Mouse (Mus musculus) liver, embryonic 15.5 days (tissue): ENCODE data around the gene Akt3. TPM values are rescaled to one million over a fixed set of nuclear protein-coding genes. Genes with fewer than 3 reads are reported as not detected.
A peak's percentile ranks its signal among the peaks of the same experiment; 100 is the strongest.

Source experiments
- ATAC-seq: fragments of 200-750 bp; cut with Nextera tagmentation; 2 replicates; pipeline ENCODE4 v1.8.0; 2017; ENCODE audit warnings: moderate number of reproducible peaks, mild to moderate bottlenecking, moderate library complexity; ENCODE audit not compliant: insufficient read depth
- H3K27ac ChIP-seq: fragments of 300-500 bp; sonication (generic); replicated peaks from 2 replicates; pipeline ENCODE4 v1.5.1; 2015; ENCODE audit warnings: mild to moderate bottlenecking, inconsistent platforms
- H3K27me3 ChIP-seq: fragments of 300-500 bp; sonication (generic); 2 replicates; pipeline ENCODE4 v1.6.1; 2015; ENCODE audit warnings: mild to moderate bottlenecking, inconsistent platforms
- H3K36me3 ChIP-seq: fragments of 300-500 bp; sonication (generic); replicated peaks from 2 replicates; pipeline ENCODE4 v1.6.1; 2015; ENCODE audit warnings: moderate library complexity, mild to moderate bottlenecking, inconsistent platforms
- H3K4me1 ChIP-seq: fragments of 300-500 bp; sonication (generic); replicated peaks from 2 replicates; pipeline ENCODE4 v1.6.1; 2015; ENCODE audit warnings: inconsistent platforms
- H3K4me2 ChIP-seq: fragments of 300-500 bp; sonication (generic); 2 replicates; pipeline ENCODE4 v1.6.1; 2015; ENCODE audit warnings: moderate library complexity, mild to moderate bottlenecking, inconsistent platforms
- H3K4me3 ChIP-seq: fragments of 300-500 bp; sonication (generic); replicated peaks from 2 replicates; pipeline ENCODE4 v1.5.1; 2015; ENCODE audit warnings: mild to moderate bottlenecking, inconsistent platforms
- H3K9ac ChIP-seq: fragments of 300-500 bp; sonication (generic); 2 replicates; pipeline ENCODE4 v1.6.1; 2015; ENCODE audit warnings: moderate library complexity, mild to moderate bottlenecking, inconsistent platforms
- H3K9me3 ChIP-seq: fragments of 300-500 bp; sonication (generic); replicated peaks from 2 replicates; pipeline ENCODE4 v1.6.1; 2016; ENCODE audit warnings: inconsistent platforms
- WGBS: fragments of 180-500 bp; shearing (Covaris S2); methylation state at CpG from one replicate; pipeline ENCODE4 v1.1.7; 2015; ENCODE audit warnings: mixed read lengths; ENCODE audit not compliant: insufficient replicate concordance; 5-methylcytosine and 5-hydroxymethylcytosine counted together
- polyA plus RNA-seq: library from polyadenylated mRNA; unstranded; fragments of >200 nt; fragmentation: Nextera tagmentation; extraction: Ambion mirVana; gene quantifications from 2 replicates; pipeline ENCODE4 v1.2.1, GENCODE M21; 2015

Akt3 gene
- polyA plus RNA-seq, 1 experiment from 2014 or later: 0.48 TPM

DNA sequence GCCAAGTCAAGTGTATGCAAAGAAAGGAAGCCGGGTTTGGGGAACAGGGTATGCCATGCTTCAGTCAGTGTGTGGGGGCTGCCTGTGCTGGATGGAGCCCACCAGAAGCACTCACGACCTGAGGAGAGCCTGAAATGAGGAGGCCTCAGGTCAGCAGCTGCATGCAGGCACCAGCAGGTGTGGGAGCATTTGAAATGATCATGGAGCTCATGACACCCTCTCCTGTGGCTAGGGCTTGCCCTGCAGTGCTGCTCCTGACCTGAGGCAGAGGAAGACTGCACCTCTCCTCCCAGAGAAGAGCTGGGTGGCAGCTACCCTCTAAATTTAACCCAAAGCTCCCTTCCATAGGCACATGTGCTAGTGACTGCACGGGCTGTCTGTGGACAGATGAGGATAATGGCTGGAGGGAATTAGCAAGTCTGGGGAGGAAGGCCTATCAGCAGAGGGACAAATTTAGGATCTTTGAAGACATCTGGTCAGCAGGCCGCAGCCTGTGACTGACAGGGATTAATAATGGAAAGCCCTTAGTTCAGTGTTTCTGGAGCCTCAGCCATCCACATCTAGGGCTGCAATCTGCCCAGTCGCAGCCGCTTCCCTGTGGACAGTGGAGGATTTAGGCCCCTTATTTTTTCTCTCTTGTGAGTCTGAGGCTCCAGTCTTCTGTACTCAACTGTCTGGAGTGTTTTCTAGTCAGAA lies 247.2 kb downstream of the Akt3 start:
- Histone ChIP-seq H3K9ac (no peak overlapping the region), H3K27ac (no peak overlapping the region), H3K4me1 (no peaks in the 10 kb centered on the region), H3K4me2 (no peak overlapping the region), H3K36me3 (no peaks in the 10 kb centered on the region), H3K27me3 (no peaks in the 10 kb centered on the region), H3K9me3 (no peaks in the 10 kb centered on the region), H3K4me3 (no peak overlapping the region)
- ATAC-seq: no peak
- 67% methylated on average over 6 of the region's 6 CpGs for WGBS

DNA sequence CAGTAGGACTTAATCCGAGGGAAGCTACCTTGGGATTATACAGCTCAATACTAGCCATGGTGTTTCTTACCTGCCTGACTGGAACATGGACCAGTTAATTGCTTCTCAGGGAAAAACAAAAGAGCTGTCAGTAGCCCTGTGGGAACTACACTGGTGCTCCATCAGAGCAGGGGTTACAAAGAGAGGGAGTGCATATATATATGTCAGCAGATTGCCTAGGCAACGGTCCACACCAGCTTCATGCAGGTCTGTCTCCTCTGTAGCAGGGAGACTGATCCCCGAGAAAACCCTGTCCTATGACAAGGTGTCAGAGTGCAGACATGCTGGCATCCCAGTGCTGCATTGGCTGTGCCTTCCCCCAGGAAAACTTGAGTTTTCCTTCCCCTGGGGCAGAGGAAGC lies 248.0 kb downstream of the Akt3 start:
- Histone ChIP-seq H3K9ac (no peak overlapping the region), H3K4me1 (no peaks in the 10 kb centered on the region), H3K9me3 (no peaks in the 10 kb centered on the region), H3K4me2 (no peak overlapping the region), H3K4me3 (no peak overlapping the region), H3K36me3 (no peaks in the 10 kb centered on the region), H3K27ac (no peak overlapping the region), H3K27me3 (no peaks in the 10 kb centered on the region)
- WGBS: 59% methylated on average over 3 of the region's 3 CpGs
- ATAC-seq: no peak

DNA sequence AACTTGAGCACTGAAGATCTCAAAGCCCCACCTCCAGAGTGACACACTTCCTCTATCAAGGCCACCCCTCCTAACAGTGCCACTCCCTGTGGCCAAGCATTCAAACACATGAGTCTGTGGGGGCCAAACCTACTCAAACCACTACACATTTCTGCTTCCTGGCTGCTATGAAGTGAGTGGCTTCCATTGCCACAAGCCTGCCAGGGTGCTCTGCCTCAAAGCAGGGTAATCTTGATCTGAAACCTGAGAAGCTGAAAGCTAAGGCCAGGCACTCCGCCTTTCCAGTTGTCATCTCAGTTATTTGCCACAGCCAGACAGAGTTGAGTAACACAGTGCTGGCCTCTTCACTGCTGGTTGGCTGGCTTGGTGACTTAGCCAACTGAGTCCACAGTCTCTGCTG lies 249.2 kb downstream of the Akt3 start:
- Histone ChIP-seq H3K9ac (no peak overlapping the region), H3K4me3 (no peak overlapping the region), H3K9me3 (no peaks in the 10 kb centered on the region), H3K36me3 (no peaks in the 10 kb centered on the region), H3K27ac (no peak overlapping the region), H3K27me3 (no peaks in the 10 kb centered on the region), H3K4me2 (no peak overlapping the region), H3K4me1 (no peaks in the 10 kb centered on the region)
- no peak for ATAC-seq
- 63% methylated on average over 1 of the region's 1 CpGs for WGBS

DNA sequence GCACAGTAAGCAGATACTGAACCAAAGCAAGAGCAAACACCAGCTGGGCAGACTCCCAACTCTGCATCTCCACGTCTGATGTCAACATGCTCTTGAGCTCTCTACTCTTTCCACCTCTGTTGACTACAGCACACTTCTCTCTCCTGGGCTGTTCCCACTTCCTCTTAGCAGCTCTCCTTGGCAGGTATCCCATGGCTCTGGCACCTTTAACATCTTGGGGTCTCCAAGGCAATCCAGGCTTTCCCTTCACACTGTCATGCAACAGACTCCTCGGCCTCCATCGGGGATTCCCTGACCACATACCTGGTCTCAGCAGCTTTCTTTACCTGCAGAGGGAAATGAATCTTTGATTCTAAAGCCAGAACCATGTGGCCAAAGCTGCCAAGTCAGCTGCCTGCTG lies 250.6 kb downstream of the Akt3 start:
- 63% methylated on average over 3 of the region's 3 CpGs for WGBS
- H3K36me3 ChIP-seq: no peaks in the 10 kb centered on the region
- no peak overlapping the region for H3K4me3 ChIP-seq
- no peaks in the 10 kb centered on the region for H3K9me3 ChIP-seq
- no peak overlapping the region for H3K9ac ChIP-seq
- H3K4me1 ChIP-seq: no peaks in the 10 kb centered on the region
- no peak overlapping the region for H3K4me2 ChIP-seq
- ATAC-seq: no peak
- no peaks in the 10 kb centered on the region for H3K27me3 ChIP-seq
- no peak overlapping the region for H3K27ac ChIP-seq

DNA sequence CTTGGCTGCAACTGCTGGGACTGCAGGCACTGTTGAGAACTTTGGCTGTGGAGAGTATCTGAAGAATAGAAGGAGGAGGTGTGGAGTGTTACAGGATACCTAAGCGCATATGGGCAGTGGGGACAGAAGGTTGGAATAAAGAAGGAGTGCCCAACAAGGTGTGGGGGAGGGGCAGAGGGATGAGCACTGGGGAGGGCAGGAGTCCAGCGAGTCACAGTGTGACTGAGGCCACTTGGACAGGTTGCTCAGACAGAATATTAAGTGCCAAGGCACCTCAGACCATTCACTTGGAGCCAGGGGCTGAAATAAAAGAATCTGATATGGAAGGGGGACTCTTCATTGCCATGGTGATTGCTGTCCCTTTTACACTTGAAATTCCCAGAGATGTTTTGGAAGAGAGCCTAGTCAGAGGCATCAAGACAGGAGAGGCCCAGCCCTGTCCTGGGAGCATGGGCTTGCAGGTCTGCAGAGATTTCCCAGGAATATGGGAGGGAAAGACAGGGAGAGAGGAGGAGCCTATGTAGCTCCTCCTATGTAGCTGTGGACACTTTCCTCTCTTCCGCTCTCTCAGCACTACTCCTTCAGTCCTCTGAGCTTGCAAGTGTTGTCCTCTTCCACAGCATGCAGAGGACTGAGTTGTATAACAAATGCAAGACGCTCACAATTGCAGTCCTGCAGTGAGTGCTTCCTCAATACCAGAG lies 253.8 kb downstream of the Akt3 start:
- Histone ChIP-seq H3K36me3 (no peaks in the 10 kb centered on the region), H3K4me3 (no peak overlapping the region), H3K9me3 (no peaks in the 10 kb centered on the region), H3K9ac (no peak overlapping the region), H3K27me3 (no peaks in the 10 kb centered on the region), H3K27ac (no peak overlapping the region), H3K4me2 (no peak overlapping the region), H3K4me1 (no peaks in the 10 kb centered on the region)
- ATAC-seq: no peak
- WGBS: 62% methylated on average over 4 of the region's 4 CpGs

DNA sequence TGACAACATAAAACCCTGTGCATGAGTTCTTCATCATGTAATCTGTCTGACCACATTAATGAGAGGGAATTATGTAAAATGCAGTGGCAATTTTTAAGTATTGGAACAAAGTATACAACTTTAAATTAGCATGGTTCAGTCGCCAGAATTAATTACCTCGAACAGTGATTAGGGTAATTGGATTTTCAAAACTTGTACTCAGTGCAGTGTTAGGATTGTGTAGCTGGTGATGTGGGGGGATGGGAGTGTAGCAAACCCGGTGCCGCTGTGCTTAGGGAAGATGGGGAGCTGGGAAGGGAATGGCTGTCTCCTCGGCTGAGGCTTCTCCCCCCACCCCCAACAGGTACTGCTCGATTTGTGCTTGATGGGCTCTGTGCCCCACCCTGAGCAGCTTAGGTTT lies 255.1 kb downstream of the Akt3 start:
- Histone ChIP-seq H3K4me2 (no peak overlapping the region), H3K9ac (no peak overlapping the region), H3K4me3 (no peak overlapping the region), H3K4me1 (no peaks in the 10 kb centered on the region), H3K27ac (no peak overlapping the region), H3K9me3 (no peaks in the 10 kb centered on the region), H3K36me3 (no peaks in the 10 kb centered on the region), H3K27me3 (no peaks in the 10 kb centered on the region)
- no peak for ATAC-seq
- 65% methylated on average over 6 of the region's 6 CpGs for WGBS

DNA sequence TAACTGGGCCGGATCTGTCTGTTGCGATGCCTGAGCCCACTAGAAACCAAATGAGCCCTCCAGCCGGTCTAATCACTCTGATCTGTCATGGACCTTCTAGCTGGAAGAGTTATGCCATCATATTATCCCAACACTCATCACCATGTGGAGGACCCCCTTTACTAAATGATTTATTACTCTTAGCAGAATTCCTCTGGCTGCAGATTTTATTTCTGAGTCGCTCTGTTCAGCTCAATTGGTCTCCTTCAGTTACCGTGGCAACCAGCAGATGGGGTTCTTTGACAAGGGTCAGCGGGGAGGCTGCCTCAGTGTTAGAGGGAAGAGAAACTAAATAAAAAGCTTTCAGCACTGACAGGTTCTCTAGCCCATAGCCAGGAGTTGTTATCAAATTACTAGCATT lies 259.0 kb downstream of the Akt3 start:
- Histone ChIP-seq H3K27ac (no peak overlapping the region), H3K4me2 (no peak overlapping the region), H3K36me3 (no peaks in the 10 kb centered on the region), H3K9me3 (no peaks in the 10 kb centered on the region), H3K27me3 (no peaks in the 10 kb centered on the region), H3K9ac (no peak overlapping the region), H3K4me1 (peaks cover 22% of the 10 kb centered on the region), H3K4me3 (no peak overlapping the region)
- ATAC-seq: no peak
- WGBS: 61% methylated on average over 6 of the region's 6 CpGs

DNA sequence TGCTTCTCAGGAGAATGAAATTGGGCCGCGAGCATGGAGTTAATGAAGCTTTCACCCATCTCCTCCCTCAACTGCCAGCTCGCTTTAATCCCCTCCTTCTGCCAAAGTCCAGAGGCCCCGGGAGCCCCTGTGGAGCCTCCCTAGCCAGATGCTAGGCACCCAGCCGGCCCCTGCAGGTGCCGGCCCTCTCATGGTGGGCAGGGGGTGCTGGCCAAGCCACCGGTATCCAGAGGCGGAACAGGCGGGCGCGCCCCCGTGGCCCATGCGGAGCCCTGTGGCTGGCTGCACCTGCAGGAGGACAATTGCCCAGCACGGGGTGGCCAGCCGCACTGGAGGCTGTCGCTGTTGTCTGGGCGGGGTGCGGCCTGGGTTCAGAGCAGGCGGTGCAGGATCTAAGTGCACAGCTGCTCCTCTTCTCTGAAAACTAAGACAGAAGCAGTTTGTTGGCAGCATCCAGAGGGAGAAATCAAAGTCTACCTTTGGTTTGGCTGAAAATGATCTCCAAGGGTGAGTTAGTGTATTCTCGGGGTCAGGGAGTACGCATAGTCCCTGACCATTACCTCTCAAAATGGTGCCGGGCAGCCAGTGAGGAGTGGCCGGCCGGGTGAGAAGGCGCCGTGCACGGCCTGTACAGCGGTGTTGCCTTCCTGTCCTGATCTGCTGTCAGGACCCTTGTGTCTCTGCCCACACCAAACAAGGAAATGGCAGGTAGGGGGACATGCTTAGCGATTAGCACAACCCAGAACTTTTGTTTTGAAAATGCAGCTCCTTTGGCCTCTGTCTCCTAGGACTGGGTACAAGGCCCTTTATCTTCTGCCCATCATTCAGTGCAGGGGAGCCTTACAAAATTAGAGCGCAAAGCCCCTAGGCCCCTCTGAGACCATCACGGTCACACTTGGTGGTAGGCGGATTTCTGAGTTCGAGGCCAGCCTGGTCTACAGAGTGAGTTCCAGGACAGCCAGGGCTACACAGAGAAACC lies 260.0 kb downstream of the Akt3 start:
- H3K9ac ChIP-seq: no peak overlapping the region
- no peak overlapping the region for H3K27ac ChIP-seq
- H3K4me3 ChIP-seq: no peak overlapping the region

DNA sequence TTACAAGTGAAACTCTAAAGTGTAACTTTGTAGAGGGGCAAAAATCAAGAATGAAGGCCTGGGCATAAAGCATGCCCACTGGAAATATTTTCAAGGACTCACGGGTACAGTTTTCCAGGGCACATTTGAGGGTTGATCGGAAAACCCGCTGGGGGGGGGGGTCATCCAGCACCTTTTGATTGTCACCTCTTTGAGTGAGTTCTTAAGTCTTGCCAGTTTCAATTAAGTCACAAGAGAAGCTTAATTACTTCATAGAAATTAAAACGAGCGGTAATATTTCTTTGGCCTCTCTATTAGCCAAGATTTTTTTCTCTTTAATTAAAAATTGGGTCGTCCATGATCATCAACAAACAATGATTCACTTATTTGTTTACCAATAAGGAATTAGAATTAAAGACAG lies 260.7 kb downstream of the Akt3 start:
- no peak overlapping the region for H3K9ac ChIP-seq
- no peaks in the 10 kb centered on the region for H3K36me3 ChIP-seq
- no peaks in the 10 kb centered on the region for H3K9me3 ChIP-seq
- H3K4me2 ChIP-seq: peak overlapping the region; percentile 53
- no peak for ATAC-seq
- H3K27ac ChIP-seq: no peak overlapping the region
- H3K27me3 ChIP-seq: no peaks in the 10 kb centered on the region
- WGBS: 61% methylated on average over 6 of the region's 6 CpGs
- H3K4me1 ChIP-seq: peaks cover 27% of the 10 kb centered on the region
- no peak overlapping the region for H3K4me3 ChIP-seq

More for the DNA sequence above, 260.0 kb downstream of the Akt3 start:
- no peaks in the 10 kb centered on the region for H3K27me3 ChIP-seq
- peaks cover 27% of the 10 kb centered on the region for H3K4me1 ChIP-seq
- 73% methylated on average over 33 of the region's 33 CpGs for WGBS
- peak overlapping the region; percentile 38; the same call in 1 of the 2 replicates for H3K4me2 ChIP-seq
- H3K9me3 ChIP-seq: no peaks in the 10 kb centered on the region
- no peaks in the 10 kb centered on the region for H3K36me3 ChIP-seq
- no peak for ATAC-seq

DNA sequence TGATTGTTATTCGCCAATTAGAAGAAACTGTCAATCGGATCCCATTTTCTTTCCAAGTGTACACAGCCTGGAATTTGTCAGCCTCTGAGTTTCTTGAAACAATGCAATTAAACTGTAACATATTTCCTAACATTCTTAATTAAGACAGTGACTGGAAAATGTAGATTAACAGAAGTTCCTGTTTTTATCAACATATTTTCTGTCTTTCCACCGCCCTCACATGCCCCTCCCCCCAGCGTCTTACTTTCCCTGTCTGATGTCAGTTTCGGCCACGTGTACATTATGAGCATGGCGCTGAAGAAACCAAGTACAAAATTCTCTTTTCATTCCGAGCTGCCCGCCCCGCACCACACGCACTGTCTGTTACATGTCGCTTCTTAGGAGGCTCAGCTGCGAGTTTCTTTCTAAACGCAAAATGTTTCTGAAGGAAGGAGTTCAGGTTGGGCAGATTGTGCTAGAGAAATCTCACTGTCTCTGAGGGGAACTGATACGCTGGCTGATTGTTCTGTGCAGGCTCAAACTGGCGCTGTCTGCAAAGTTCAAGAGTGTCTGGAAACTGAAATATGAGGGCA lies 261.3 kb downstream of the Akt3 start:
- Histone ChIP-seq H3K4me3 (peak overlapping the region; percentile 22; the same call in 1 of the 2 replicates), H3K27me3 (no peaks in the 10 kb centered on the region), H3K4me1 (peaks cover 27% of the 10 kb centered on the region), H3K27ac (no peak overlapping the region), H3K9ac (no peak overlapping the region), H3K36me3 (no peaks in the 10 kb centered on the region), H3K9me3 (no peaks in the 10 kb centered on the region), H3K4me2 (peak overlapping the region; percentile 53)
- WGBS: 24% methylated on average over 16 of the region's 16 CpGs
- no peak; the same call in 1 of the 2 replicates for ATAC-seq

DNA sequence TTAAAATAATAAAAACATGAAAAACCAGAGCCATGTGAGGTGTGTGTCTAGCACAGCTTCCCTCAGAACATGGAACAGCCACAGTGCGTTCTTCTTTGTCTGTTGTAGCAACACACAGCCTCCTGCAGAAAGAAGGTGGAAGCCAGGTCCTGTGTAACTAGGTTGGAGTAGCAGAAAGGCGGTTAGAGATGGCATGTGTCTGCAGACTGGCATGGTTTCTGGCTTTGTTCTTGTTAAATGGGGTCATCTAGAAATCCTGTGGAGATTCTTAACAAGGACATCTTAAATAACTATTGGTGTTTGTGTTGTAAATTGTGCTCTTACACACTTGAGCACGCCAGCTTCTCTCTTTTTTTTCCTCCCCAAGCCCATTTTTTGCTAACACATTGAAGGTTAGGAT lies 261.8 kb downstream of the Akt3 start:
- Histone ChIP-seq H3K9ac (no peak overlapping the region), H3K4me1 (peaks cover 27% of the 10 kb centered on the region), H3K27ac (no peak overlapping the region), H3K27me3 (no peaks in the 10 kb centered on the region), H3K36me3 (no peaks in the 10 kb centered on the region), H3K4me2 (no peak overlapping the region), H3K4me3 (no peak overlapping the region), H3K9me3 (no peaks in the 10 kb centered on the region)
- no peak for ATAC-seq
- 74% methylated on average over 3 of the region's 3 CpGs for WGBS
